Mouse (Mus musculus) limb, embryonic 14.5 days (tissue): ENCODE measurements around the gene Arhgap9. TPM values are rescaled to one million over a fixed set of nuclear protein-coding genes. Genes with fewer than 3 reads are reported as not detected.

Experiments
- ATAC-seq: fragments of 200-750 bp; cut with Nextera tagmentation; 2 replicates; pipeline ENCODE4 v1.8.0; 2017; ENCODE audit warnings: low read depth, moderate number of reproducible peaks, moderate TSS enrichment; ENCODE audit not compliant: low FRiP score
- DNase-seq: peaks from one replicate; pipeline ENCODE4 v3.0.0-alpha.2; 2015; ENCODE audit warnings: low spot score
- H3K27ac ChIP-seq: fragments of 300-500 bp; sonication (generic); replicated peaks from 2 replicates; pipeline ENCODE4 v1.5.1; 2014; ENCODE audit warnings: low read depth, mild to moderate bottlenecking, low read length, moderate library complexity, mixed read lengths
- H3K27me3 ChIP-seq: fragments of 300-500 bp; sonication (generic); 2 replicates; pipeline ENCODE4 v1.6.1; 2014; ENCODE audit warnings: low read length, mixed read lengths; ENCODE audit not compliant: control insufficient read depth, insufficient read depth
- H3K36me3 ChIP-seq: fragments of 300-500 bp; sonication (generic); 2 replicates; pipeline ENCODE4 v1.6.1; 2014; ENCODE audit warnings: mild to moderate bottlenecking, low read length, moderate library complexity, mixed read lengths; ENCODE audit not compliant: control insufficient read depth, insufficient read depth
- H3K4me1 ChIP-seq: fragments of 300-500 bp; sonication (generic); 2 replicates; pipeline ENCODE4 v1.6.1; 2014; ENCODE audit warnings: antibody characterized with exemption, low read length, mixed read lengths; ENCODE audit not compliant: control insufficient read depth, insufficient read depth
- H3K4me2 ChIP-seq: fragments of 300-500 bp; sonication (generic); replicated peaks from 2 replicates; pipeline ENCODE4 v1.6.1; 2014; ENCODE audit warnings: low read depth, mild to moderate bottlenecking, low read length, moderate library complexity; ENCODE audit not compliant: severe bottlenecking
- H3K4me3 ChIP-seq: fragments of 300-500 bp; sonication (generic); replicated peaks from 2 replicates; pipeline ENCODE4 v1.5.1; 2014; ENCODE audit warnings: low read length
- H3K9ac ChIP-seq: fragments of 300-500 bp; sonication (generic); 2 replicates; pipeline ENCODE4 v1.6.1; 2014; ENCODE audit warnings: mild to moderate bottlenecking, low read depth, low read length, moderate library complexity; ENCODE audit not compliant: severe bottlenecking
- H3K9me3 ChIP-seq: fragments of 300-500 bp; sonication (generic); 2 replicates; pipeline ENCODE4 v1.6.1; 2016; ENCODE audit warnings: low read length; ENCODE audit not compliant: control insufficient read depth
- POLR2A ChIP-seq: fragments of 200-500 bp; IDR thresholded peaks from 2 replicates; pipeline ENCODE4 v1.8.0; 2012; ENCODE audit warnings: inconsistent platforms, mild to moderate bottlenecking, moderate library complexity, borderline replicate concordance; ENCODE audit not compliant: insufficient read depth, insufficient read length; ENCODE audit errors: extremely low read depth
- WGBS: fragments of 180-500 bp; shearing (Covaris S2); extraction: QIAGEN DNeasy Blood & Tissue Kit; methylation state at CpG from one replicate; pipeline ENCODE4 v1.1.7; 2014; 5-methylcytosine and 5-hydroxymethylcytosine counted together
- polyA plus RNA-seq, 2 experiments: library from polyadenylated mRNA; depleted of rRNA in 1 of 2; stranded (reverse) in 1 of 2; unstranded in 1 of 2; fragments of >200 nt; fragmentation: Nextera tagmentation in 1 of 2; extraction: Ambion mirVana in 1 of 2; gene quantifications; 2 replicates each; pipeline versions ENCODE4 v1.2.1 to v1.2.3; 2012 to 2014

Arhgap9 gene
- polyA plus RNA-seq (2012; rRNA removed) (5.5 and 5.8 TPM in 2 replicates), polyA plus RNA-seq (2014; fragmentation: Nextera tagmentation; extraction: Ambion mirVana) (5.6 and 7.5 TPM in 2 replicates)

DNA sequence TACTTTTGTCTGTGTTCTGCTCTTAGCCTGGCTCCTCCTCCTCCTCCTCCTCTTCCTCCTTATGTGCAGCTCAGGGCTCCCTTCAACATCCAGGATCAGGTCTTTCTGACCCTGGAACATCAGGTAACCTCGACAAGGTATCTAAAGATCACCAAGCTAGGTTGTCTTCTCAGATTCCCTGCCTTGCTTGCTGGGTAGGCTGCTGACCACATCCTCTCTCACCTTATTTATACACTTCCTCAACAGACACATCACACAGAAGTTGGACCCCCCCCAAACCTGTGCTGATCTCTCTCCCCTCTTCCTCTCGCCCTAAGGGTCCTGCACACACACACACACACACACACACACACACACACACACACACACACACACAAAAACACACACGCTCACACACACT, at the start of gene Arhgap9:
Gene Arhgap9, plus strand, starts transcription at position 344 of the 400 bp plus-strand sequence.
- no peak within 1 kb of the TSS for H3K27ac ChIP-seq
- H3K4me1 ChIP-seq = peaks cover 8% of the 10 kb centered on the region; the same call in 1 of the 2 replicates
- WGBS = 73% methylated on average over 3 of the region's 3 CpGs
- no peaks in the 10 kb centered on the region for H3K9me3 ChIP-seq
- DNase-seq = no peak
- TF ChIP-seq POLR2A = no peak
- ATAC-seq = no peak
- H3K27me3 ChIP-seq = peaks cover 10% of the 10 kb centered on the region
- no peaks in the 10 kb centered on the region for H3K36me3 ChIP-seq
- H3K4me3 ChIP-seq = no peak within 1 kb of the TSS
- H3K9ac ChIP-seq = no peak within 1 kb of the TSS
- no peak within 1 kb of the TSS for H3K4me2 ChIP-seq

DNA sequence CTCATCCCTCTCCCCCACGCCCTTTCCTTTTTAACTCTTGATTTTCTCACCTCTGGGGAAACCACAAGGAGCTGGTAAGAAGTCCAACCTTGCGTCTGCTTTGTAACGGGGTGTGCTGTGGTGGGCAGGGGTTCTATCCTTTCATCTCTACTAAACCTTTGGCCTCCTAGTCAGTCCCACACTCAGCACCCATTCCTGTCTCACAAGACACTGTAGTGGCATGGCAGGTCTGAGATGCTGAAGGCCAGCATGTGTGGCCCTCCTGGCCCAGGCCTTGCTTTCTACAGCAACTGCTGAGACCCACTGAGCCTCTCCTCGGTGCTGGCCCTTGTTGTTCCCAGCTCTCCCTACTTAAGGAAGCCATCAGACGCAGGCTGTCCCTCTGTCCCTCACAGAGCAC, 49.4 kb upstream of the Arhgap9 start:
- WGBS = 91% methylated on average over 5 of the region's 5 CpGs
- DNase-seq (no peak), ATAC-seq (no peak)
- H3K4me3 ChIP-seq = no peak overlapping the region
- no peaks in the 10 kb centered on the region for H3K9me3 ChIP-seq
- no peaks in the 10 kb centered on the region for H3K27me3 ChIP-seq
- H3K9ac ChIP-seq = no peak overlapping the region
- peaks cover 87% of the 10 kb centered on the region for H3K36me3 ChIP-seq
- no peak overlapping the region for H3K4me2 ChIP-seq
- no peak overlapping the region for H3K27ac ChIP-seq
- H3K4me1 ChIP-seq = peaks cover 2% of the 10 kb centered on the region; the same call in 1 of the 2 replicates
- TF ChIP-seq POLR2A = no peak

DNA sequence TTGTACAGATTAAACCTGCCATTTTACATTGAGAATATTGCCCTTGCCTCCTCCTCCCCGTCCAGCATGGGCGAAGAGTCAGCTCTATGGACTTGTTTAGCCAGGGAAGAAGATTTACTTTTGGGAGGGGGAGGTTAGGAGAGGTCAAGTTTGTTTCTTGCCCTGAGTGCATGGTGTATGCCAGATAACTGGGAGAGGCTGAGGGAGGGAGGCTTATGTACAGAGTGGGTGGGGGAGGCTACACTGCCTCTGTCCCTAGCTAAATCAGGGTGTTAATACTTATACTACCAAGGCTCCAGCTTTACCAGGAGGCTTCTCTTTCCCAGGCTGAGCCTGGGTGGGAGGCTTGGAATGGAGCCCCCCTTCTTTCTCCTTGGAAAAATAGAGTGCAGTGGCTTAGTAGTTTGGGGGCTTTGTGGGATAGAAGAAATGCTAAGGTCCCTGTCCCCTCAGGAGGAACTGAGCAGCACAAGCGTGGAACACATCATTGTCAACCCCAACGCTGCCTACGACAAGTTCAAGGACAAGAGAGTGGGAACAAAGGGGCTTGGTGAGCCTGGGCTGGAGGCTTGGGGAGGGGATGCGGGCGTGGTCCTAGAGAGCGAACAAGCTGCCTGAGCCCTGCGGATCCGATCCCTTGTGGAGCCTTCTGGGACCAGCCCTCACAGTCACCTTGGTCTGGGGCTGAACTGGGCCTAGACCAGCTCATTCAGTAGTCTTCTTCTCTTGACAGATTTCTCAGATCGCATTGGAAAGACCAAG, 47.3 kb upstream of the Arhgap9 start:
- H3K36me3 ChIP-seq = peaks cover 95% of the 10 kb centered on the region
- no peak for ATAC-seq
- no peak for TF ChIP-seq POLR2A

GRCm38 (mm10) chr10:127279730-127280129, 42.0 kb upstream of the Arhgap9 start:
- no peaks in the 10 kb centered on the region for H3K27me3 ChIP-seq
- DNase-seq (no peak), ATAC-seq (no peak)
- H3K27ac ChIP-seq = no peak overlapping the region
- H3K9ac ChIP-seq = no peak overlapping the region
- no peaks in the 10 kb centered on the region for H3K9me3 ChIP-seq
- WGBS = 100% methylated on average over 1 of the region's 2 CpGs
- no peak overlapping the region for H3K4me3 ChIP-seq
- TF ChIP-seq POLR2A = no peak
- H3K4me2 ChIP-seq = no peak overlapping the region
- no peaks in the 10 kb centered on the region for H3K4me1 ChIP-seq
- H3K36me3 ChIP-seq = peaks cover 98% of the 10 kb centered on the region

More for the DNA sequence above, 47.3 kb upstream of the Arhgap9 start:
- Histone ChIP-seq H3K27ac (no peak overlapping the region), H3K4me3 (no peak overlapping the region), H3K4me1 (no peaks in the 10 kb centered on the region), H3K27me3 (no peaks in the 10 kb centered on the region), H3K9me3 (no peaks in the 10 kb centered on the region), H3K4me2 (no peak overlapping the region), H3K9ac (no peak overlapping the region)
- WGBS = 92% methylated on average over 11 of the region's 11 CpGs
- DNase-seq = no peak

DNA sequence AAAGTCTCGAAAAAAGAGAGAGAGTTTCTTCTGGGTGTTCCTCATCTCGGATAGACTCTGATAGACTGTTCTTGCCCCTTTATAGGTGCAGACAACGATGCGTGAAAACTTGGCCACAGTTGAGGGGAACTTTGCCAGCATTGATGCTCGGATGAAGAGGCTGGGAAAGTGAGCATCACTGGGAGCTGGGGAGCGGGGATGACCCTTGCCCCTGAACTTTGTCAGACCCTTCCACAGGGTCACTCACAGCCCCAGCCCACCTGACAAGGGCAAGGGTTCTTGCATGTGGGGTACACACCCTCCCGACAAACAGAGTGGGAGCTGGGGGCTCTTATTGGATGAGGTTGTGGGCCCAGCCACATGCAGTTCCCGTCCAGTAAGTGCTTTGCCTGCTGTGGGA, 40.4 kb upstream of the Arhgap9 start:
- Histone ChIP-seq H3K9ac (no peak overlapping the region), H3K4me2 (no peak overlapping the region), H3K27ac (no peak overlapping the region), H3K36me3 (peaks cover 98% of the 10 kb centered on the region), H3K9me3 (no peaks in the 10 kb centered on the region), H3K4me1 (no peaks in the 10 kb centered on the region), H3K4me3 (no peak overlapping the region), H3K27me3 (no peaks in the 10 kb centered on the region)
- ATAC-seq = no peak
- no peak for DNase-seq
- WGBS = 87% methylated on average over 8 of the region's 8 CpGs
- no peak for TF ChIP-seq POLR2A
